Mouse (Mus musculus): ENCODE data around the gene Nebl. TPM values are rescaled to one million over a fixed set of nuclear protein-coding genes. Genes with fewer than 3 reads are reported as not detected.

The Nebl gene
- polyA plus RNA-seq, 1 experiment from 2014 or later = 8.7 TPM

DNA sequence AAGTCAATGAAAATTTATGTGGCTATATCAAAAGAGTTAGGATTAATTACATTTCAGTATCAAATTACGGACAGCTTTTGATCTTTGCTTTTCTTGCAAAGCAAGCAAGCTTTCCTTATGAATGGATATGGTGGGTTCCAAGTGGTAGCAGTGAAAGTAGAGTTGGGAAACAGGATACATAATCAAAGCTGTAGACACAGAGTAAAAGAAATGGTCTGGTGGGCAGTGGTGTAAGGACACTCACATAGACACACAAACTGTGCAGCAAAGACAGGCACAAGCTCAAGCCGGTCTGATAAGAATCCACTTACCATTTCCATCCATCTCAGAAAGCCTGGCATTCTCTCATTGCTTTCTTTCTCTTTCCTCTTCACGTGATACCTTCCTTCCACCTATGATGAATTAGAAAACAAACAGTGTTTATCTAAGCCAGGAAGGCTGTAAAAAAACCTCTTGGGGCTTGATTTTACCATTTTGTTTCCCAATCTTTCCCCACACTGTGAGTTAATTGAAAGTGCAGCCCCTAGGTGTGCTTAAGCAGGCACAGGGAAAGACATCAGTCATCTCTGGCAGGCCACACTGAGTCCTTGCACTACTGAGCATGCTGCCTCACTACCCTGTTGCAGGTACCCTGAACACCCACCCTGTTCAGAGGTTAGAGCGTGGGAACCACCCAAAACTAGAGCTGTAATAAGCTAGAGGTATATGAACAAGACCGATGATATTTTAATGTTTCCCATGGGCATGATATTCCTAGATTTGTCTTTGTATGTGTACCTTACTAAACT is 205.3 kb downstream of the Nebl start:
- Histone ChIP-seq H3K4me3 (no peak overlapping the region), H3K27me3 (no peaks in the 10 kb centered on the region), H3K27ac (replicated peaks) (no peak overlapping the region), H3K36me3 (no peaks in the 10 kb centered on the region), H3K4me2 (replicated peaks) (no peak overlapping the region), H3K4me1 (peaks cover 12% of the 10 kb centered on the region), H3K9ac (replicated peaks) (no peak overlapping the region), H3K9me3 (no peaks in the 10 kb centered on the region)
- 83% methylated on average over 5 of the region's 5 CpGs for WGBS
- no peak for ATAC-seq (replicated peaks)

DNA sequence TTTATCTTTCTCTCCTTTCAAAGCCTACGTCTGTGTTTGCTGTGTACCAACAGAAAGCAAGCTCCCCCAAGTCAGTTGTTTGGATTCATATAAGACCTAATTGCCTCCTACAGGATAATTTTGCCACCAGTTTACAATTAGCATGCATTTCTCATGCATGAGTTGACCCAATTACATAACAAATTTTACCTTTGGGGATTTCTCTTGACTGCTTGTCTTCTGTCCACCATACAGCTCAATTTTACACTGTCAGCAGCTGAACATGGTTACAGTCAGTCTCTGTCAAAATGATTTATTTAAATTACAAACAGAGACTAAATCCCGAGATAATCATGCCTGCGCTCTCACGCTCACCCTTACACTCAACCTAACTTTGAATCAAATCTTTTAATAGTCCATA is 206.1 kb downstream of the Nebl start:
- WGBS = 34% methylated on average over 4 of the region's 4 CpGs
- no peak overlapping the region for H3K27ac ChIP-seq (replicated peaks)
- 0 out of 2 replicates have a peak, but pooled peaks have one; percentile 32 for ATAC-seq (replicated peaks)
- H3K9ac ChIP-seq (replicated peaks) = no peak overlapping the region
- H3K4me1 ChIP-seq = peaks cover 12% of the 10 kb centered on the region
- no peaks in the 10 kb centered on the region for H3K9me3 ChIP-seq
- H3K27me3 ChIP-seq = no peaks in the 10 kb centered on the region
- H3K4me2 ChIP-seq (replicated peaks) = no peak overlapping the region
- no peaks in the 10 kb centered on the region for H3K36me3 ChIP-seq
- H3K4me3 ChIP-seq = no peak overlapping the region

DNA sequence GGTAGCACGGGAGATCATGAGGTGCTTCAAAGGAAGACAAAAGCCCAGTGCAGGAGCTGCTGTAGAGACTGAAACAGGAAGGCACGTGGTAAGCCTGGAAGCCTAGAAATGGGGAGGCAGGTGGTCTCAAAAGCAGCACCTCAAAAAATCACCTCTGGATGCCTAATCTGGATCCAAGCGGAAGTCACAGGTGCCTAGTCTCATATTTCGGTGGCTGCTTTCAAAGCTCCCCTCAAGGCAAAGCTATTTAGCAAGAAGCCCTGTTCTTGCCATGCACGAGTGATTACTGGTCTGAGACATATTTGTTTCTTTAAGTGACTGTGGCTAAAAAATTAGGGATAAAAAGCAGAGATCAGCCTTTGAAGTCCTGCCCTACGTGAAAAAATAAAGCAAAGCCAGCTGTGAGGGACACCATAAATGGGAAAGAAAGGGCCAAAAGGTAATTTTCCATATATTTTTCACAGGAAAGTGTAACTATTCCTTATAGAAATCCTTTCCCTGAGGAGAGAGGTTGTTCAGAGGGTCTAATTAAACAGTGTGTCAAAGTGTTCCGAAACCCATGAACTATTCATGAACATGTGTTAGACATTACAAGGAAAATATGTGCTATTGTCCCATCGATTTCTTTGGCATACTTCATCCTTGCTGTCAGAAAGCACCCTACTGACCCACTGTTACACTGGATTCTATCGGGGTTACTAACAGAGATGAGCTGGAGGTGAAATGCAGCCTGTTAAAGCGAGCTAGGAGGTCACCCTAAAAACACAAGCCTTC is 206.9 kb downstream of the Nebl start:
- no peak overlapping the region for H3K27ac ChIP-seq (replicated peaks)
- no peak overlapping the region for H3K4me2 ChIP-seq (replicated peaks)
- H3K9ac ChIP-seq (replicated peaks) = no peak overlapping the region
- no peaks in the 10 kb centered on the region for H3K27me3 ChIP-seq
- no peak for ATAC-seq (replicated peaks)
- no peaks in the 10 kb centered on the region for H3K36me3 ChIP-seq
- H3K4me1 ChIP-seq = peaks cover 12% of the 10 kb centered on the region
- 42% methylated on average over 10 of the region's 10 CpGs for WGBS
- no peak overlapping the region for H3K4me3 ChIP-seq
- no peaks in the 10 kb centered on the region for H3K9me3 ChIP-seq

DNA sequence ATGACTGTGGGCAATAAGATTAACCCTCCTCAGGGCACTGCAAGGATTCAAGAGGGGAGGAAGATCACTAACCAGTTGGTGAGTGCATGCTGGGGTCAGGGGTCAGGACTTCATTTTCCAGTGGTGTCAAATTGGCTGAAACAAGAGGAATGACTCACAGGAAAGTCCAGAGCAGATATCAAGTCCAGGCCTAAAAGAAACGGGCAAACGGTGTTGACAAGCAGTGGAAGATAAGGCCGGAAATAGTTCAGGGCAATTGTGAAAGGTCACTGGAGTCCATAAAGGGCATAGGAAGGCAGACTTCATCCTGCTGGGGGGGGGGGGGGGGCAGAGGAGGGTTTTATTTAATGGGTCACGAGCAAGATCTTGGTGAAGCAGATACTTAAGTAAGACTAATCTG is 207.5 kb downstream of the Nebl start:
- no peak for ATAC-seq (replicated peaks)
- Histone ChIP-seq H3K36me3 (no peaks in the 10 kb centered on the region), H3K4me3 (no peak overlapping the region), H3K27ac (replicated peaks) (no peak overlapping the region), H3K9me3 (no peaks in the 10 kb centered on the region), H3K27me3 (no peaks in the 10 kb centered on the region), H3K4me1 (peaks cover 12% of the 10 kb centered on the region), H3K9ac (replicated peaks) (no peak overlapping the region), H3K4me2 (replicated peaks) (no peak overlapping the region)
- 68% methylated on average over 4 of the region's 4 CpGs for WGBS

DNA sequence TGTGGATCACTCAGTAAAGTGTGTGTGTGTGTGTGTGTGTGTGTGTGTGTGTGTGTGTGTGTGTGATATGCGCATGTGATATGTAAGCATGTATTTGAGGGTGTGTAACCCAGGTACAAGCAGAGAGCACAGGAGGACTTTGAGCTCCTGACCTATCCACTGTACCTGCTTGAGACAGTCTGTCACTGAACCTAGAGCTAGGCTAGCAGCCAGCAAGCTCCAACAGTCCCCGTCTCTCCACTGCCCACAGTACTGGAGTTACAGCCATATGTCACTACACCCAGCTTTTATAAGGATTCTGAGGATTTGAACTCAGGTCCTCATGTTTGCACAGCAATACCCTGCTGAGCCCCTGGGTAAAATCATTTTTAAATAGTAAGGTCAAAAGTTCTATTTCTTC is 215.6 kb downstream of the Nebl start:
- ATAC-seq (replicated peaks) = no peak; the same call in 1 of the 2 replicates
- 75% methylated on average over 2 of the region's 2 CpGs for WGBS
- no peaks in the 10 kb centered on the region for H3K27me3 ChIP-seq
- no peak overlapping the region for H3K9ac ChIP-seq (replicated peaks)
- no peak overlapping the region for H3K4me2 ChIP-seq (replicated peaks)
- no peak overlapping the region for H3K27ac ChIP-seq (replicated peaks)
- no peaks in the 10 kb centered on the region for H3K9me3 ChIP-seq
- no peaks in the 10 kb centered on the region for H3K36me3 ChIP-seq
- H3K4me1 ChIP-seq = 0 out of 2 replicates have a peak, but pooled peaks cover 7% of the 10 kb centered on the region
- no peak overlapping the region for H3K4me3 ChIP-seq

DNA sequence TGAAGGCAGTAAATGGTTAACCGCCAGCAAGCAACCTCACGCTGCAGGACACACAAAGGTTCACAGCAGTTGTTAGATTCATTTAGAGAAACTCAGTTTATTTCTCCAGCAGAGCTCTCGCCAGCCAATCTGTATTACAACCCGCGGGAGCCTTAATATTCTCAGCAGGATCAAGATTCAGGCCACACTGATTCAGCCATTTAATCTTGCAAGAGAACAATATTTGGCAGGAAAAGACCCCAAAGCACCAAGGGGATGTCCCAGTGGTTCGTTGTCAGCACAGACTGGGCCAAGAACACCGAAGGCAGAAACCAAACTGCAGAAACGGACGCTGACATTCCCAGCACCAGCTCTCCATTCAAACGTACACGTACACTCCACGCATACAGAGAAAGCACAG is 216.5 kb downstream of the Nebl start:
- H3K4me2 ChIP-seq (replicated peaks) = peak overlapping the region; percentile 22; the same call in 1 of the 2 replicates

DNA sequence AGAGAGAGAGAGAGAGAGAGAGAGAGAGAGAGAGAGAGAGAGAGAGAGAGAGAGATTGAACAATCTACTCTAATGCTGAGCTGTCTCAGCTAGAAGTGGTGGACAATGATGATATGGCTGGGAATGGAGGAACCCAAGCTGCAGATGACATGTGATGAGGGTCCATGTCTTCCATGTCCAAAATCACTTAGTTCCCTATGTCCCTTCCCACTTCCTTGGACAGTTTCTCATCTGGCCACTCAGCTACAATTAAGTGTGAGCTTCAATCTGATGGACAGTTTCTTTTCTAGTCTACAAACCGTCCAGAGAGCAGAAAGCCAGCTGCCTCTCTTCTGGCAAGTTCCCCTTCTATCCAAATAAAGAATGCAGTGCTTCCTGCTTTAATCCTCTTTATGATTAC is 221.3 kb downstream of the Nebl start:
- H3K9me3 ChIP-seq = no peaks in the 10 kb centered on the region
- H3K9ac ChIP-seq (replicated peaks) = no peak overlapping the region
- 0 out of 2 replicates have a peak, but pooled peaks cover 7% of the 10 kb centered on the region for H3K4me1 ChIP-seq
- H3K36me3 ChIP-seq = no peaks in the 10 kb centered on the region
- WGBS = 53% methylated on average over 1 of the region's 1 CpGs
- H3K27ac ChIP-seq (replicated peaks) = no peak overlapping the region
- H3K4me2 ChIP-seq (replicated peaks) = no peak overlapping the region
- no peaks in the 10 kb centered on the region for H3K27me3 ChIP-seq
- ATAC-seq (replicated peaks) = no peak
- no peak overlapping the region for H3K4me3 ChIP-seq

More for the DNA sequence above, 216.5 kb downstream of the Nebl start:
- Histone ChIP-seq H3K27ac (replicated peaks) (no peak overlapping the region), H3K4me3 (no peak overlapping the region), H3K27me3 (no peaks in the 10 kb centered on the region), H3K9ac (replicated peaks) (no peak overlapping the region), H3K9me3 (no peaks in the 10 kb centered on the region), H3K36me3 (no peaks in the 10 kb centered on the region), H3K4me1 (0 out of 2 replicates have a peak, but pooled peaks cover 7% of the 10 kb centered on the region)
- no peak for ATAC-seq (replicated peaks)
- WGBS = 25% methylated on average over 12 of the region's 12 CpGs

DNA sequence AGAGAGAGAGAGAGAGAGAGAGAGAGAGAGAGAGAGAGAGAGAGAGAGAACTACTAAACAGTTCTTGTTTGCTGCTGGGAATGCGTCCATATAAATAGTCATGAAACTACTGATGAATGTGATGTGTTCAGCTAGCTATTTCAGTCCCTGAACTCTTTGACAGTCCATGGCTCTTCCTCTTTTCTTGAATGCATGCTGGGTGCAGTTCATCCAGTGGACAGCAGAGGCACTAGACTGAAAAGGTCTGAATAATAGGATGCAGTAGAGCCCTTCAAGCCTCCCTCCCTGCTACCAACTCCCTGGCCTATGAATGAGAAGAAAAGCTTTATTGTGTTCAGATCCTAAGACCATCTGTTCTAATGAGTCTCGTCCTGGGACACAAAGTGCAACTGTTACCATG is 223.9 kb downstream of the Nebl start:
- Histone ChIP-seq H3K4me1 (no peaks in the 10 kb centered on the region), H3K36me3 (no peaks in the 10 kb centered on the region), H3K4me3 (no peak overlapping the region), H3K9me3 (no peaks in the 10 kb centered on the region), H3K9ac (replicated peaks) (no peak overlapping the region), H3K27me3 (no peaks in the 10 kb centered on the region), H3K27ac (replicated peaks) (no peak overlapping the region), H3K4me2 (replicated peaks) (no peak overlapping the region)
- no peak for ATAC-seq (replicated peaks)
- 69% methylated on average over 2 of the region's 2 CpGs for WGBS

DNA sequence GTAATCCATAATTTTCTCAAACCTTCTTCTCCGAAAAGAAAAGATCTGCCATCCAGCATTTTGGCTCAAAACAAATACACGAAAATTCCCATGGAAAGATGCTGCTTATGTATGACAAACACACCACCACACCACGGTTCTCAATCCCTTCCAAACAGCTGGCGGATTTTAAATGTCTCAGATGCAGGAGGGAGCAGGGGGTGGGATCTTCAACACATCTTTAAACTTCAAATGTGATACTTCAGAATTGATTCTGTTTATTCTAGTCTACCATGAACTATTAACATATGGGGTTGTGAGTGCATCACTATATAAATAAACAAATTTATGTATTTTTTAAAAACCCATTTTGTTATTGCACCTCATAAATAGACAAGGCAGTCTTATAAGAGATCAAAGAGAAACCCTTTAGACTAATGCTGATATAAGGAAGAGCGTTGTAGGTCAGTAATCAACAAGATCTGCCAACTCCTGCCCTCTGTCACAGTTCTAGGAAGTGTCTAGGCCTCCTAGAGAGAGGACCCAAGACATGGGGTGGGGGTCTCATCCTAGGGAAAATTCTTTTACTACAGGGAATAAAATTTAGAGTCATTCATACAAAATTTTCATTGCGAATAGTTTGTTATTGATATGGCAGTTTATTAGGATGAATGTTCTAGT is 227.0 kb downstream of the Nebl start:
- Histone ChIP-seq H3K27ac (replicated peaks) (no peak overlapping the region), H3K9me3 (no peaks in the 10 kb centered on the region), H3K27me3 (no peaks in the 10 kb centered on the region), H3K4me1 (no peaks in the 10 kb centered on the region), H3K9ac (replicated peaks) (no peak overlapping the region), H3K36me3 (no peaks in the 10 kb centered on the region), H3K4me2 (replicated peaks) (no peak overlapping the region), H3K4me3 (no peak overlapping the region)
- no peak for ATAC-seq (replicated peaks)
- WGBS = 82% methylated on average over 6 of the region's 6 CpGs

DNA sequence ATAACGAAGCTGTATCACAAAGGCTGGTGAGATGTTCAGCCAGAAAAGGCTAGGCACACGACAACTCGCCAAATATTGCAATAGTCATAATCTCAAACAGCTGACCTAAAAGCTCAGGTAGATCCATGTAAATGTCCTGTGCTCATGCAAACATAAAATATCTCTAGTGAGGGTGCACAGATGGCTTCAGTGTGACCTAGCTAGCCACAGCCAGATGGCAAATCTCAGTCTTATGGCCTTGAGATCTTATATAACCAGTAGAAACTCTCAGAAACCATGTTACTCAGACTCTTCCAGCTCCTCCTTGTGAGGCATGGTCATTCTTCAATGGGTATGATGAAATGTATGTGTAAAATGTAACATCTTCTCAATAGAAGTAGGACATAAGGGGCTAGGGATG is 230.2 kb downstream of the Nebl start:
- no peaks in the 10 kb centered on the region for H3K4me1 ChIP-seq
- H3K36me3 ChIP-seq = no peaks in the 10 kb centered on the region
- H3K27me3 ChIP-seq = no peaks in the 10 kb centered on the region
- ATAC-seq (replicated peaks) = no peak
- H3K9ac ChIP-seq (replicated peaks) = no peak overlapping the region
- H3K4me2 ChIP-seq (replicated peaks) = no peak overlapping the region
- no peaks in the 10 kb centered on the region for H3K9me3 ChIP-seq
- WGBS = 85% methylated on average over 3 of the region's 3 CpGs
- no peak overlapping the region for H3K27ac ChIP-seq (replicated peaks)
- no peak overlapping the region for H3K4me3 ChIP-seq

DNA sequence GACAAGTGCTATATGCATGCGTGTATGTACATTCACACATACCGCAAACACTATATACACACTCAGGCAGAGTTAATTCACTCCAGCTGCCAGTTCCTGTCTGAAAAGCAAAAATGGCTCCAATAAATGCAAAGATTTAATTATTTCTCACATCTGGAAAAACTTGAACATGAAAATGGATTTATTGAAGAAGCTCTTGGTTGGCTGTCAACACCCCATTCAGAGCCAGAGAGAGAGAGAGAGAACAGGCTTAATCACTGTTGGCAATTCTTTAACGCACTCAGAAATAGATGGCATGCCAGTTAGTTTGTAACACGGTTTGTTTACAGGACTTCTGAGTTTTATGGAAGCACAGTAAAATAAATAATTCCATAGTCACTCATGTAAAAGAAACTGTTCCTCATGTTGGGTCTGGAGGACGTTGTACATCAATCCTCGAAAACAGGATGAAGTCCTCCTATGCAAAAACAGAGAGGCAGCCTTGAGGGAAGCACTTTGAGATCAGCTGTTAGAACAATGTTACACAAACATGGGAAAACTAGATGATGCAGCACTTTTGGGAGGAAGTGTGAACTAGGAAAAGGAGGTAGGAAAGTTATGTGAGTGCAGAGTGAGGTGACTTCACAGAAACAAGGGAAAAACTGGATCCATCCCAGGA is 265.6 kb downstream of the Nebl start:
- H3K4me3 ChIP-seq = no peak overlapping the region
- no peaks in the 10 kb centered on the region for H3K27me3 ChIP-seq
- no peak overlapping the region for H3K9ac ChIP-seq (replicated peaks)
- H3K4me1 ChIP-seq = no peaks in the 10 kb centered on the region
- no peaks in the 10 kb centered on the region for H3K36me3 ChIP-seq
- ATAC-seq (replicated peaks) = no peak
- no peak overlapping the region for H3K27ac ChIP-seq (replicated peaks)
- no peaks in the 10 kb centered on the region for H3K9me3 ChIP-seq
- 79% methylated on average over 6 of the region's 6 CpGs for WGBS
- no peak overlapping the region for H3K4me2 ChIP-seq (replicated peaks)

DNA sequence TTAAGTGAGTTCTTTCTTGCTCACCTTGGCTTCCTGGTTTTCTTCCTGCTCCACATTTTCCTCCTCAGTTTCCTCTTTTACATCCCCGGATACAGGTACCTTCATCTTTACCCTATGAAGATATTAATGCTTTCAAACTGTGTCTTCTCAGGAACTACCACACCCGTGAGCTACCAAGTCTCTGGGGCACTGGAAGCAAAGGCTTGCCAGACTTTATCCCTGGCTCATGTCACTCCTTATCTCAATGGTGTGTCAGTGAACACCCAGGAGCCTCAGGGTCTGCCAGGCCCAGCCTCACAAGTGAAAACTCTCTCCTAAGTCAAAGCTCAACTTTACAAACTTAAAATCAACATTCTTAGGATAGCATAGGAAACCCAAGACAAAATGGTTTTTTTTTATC is 270.8 kb downstream of the Nebl start:
- no peak overlapping the region for H3K27ac ChIP-seq (replicated peaks)
- no peaks in the 10 kb centered on the region for H3K4me1 ChIP-seq
- H3K4me3 ChIP-seq = no peak overlapping the region
- H3K4me2 ChIP-seq (replicated peaks) = no peak overlapping the region
- no peaks in the 10 kb centered on the region for H3K9me3 ChIP-seq
- no peak overlapping the region for H3K9ac ChIP-seq (replicated peaks)
- no peak for ATAC-seq (replicated peaks)
- H3K36me3 ChIP-seq = no peaks in the 10 kb centered on the region
- 85% methylated on average over 2 of the region's 2 CpGs for WGBS
- H3K27me3 ChIP-seq = no peaks in the 10 kb centered on the region

Data from forebrain, embryonic 15.5 days (tissue).